Mouse (Mus musculus) spleen, adult 18-20 months (tissue): ENCODE data around the gene Ypel3.
"Not testable (repeated sequence)": the region's sequence is repeated elsewhere in the genome, so short reads cannot be mapped to it uniquely, and the experiment has no call there.

ENCODE experiments used
- DNase-seq, 2 experiments: peaks; one replicate each; pipeline ENCODE4 v3.0.0; 2022; ENCODE audit warnings: mixed read lengths in 2 of 2

Ypel3 gene

DNA sequence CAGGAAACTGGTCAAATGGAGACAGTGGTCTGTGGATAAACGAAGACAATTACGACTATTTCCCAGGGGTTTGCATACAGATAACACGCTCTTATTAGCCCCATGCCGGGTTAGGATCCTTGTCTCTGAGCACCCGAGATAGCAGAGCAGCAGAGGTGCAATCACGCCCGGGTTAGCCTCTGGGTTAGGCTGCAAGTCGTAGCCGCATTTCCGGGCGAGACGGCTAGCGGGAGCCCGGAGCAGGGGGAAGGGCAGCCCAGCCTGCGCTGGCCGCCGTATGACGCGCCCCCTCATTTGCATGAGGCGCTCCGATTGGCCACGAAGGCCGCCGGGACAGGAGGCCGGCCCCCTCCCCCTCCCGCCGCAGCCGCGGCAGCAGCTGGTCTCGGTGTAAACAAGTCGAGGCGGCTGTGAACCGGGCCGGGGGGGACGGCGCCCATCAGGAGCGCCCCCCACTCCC is at the start of gene Ypel3:
Ypel3 (plus strand) TSS at position 358 of the 460 bp plus-strand sequence.
- DNase-seq: peak; percentile 93 to 95

DNA sequence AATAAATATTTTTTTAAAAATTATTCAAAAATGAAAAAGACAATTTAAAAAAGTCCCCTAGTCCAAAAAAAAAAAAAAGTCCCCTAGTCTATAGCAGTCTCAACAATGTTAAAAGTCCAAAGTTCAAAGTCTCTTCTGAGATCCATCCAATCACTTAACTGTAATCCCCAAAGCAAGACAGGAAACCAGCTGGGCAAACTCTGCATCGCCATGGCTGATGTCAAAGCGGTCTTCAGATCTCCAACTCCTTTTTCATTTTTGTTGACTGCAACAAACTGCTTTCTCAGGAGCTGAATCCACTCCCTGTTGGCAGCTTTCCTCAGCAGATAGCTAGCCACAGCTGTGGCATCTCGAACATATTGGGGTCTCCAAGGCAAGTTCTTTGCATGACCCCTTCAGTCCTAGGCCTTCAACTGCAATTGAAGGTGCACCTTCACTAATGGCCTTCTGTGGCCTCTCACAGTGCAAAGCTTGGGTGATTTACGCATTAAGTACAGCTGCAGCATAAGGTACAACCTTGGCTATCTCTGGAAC is 46.4 kb upstream of the Ypel3 start:
- not testable (repeated sequence) for DNase-seq

DNA sequence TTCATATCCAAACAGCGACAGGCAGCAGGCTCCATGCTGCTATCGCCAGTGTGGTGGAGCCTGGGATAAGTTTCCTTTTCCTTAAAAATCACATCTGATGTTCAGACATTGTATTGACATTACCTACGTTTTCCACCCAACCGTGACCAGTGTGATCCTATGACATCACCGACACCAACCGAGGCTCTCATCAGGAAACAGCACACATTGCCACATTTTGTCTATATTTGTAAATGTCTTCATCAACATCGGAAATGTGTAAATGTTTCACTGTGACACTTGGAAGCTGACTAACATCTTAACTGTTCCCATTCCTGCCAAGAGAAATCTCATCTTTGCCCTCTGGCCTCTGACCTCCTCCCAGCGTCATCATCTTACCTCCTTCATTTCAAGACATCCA is 40.6 kb upstream of the Ypel3 start:
- DNase-seq: no peak

DNA sequence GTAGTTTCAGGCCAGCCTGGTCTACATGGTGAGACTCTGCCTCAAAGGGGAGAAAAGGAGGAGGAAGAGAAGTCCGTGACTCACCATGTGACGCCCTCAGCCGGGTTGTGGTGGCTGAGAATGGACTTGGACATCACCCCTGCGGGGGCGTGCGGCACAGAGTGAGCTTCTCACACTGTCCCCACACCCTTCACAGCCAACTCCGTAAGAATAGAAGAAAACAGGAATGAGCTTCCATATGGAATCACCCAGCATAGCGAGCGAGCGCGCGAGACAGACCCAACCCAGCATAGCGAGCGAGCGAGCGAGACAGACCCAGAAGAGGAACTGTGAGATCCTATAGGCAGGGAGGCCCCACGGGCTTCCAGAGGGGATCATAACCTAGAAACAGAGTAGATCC is 37.2 kb upstream of the Ypel3 start:
- no peak for DNase-seq

DNA sequence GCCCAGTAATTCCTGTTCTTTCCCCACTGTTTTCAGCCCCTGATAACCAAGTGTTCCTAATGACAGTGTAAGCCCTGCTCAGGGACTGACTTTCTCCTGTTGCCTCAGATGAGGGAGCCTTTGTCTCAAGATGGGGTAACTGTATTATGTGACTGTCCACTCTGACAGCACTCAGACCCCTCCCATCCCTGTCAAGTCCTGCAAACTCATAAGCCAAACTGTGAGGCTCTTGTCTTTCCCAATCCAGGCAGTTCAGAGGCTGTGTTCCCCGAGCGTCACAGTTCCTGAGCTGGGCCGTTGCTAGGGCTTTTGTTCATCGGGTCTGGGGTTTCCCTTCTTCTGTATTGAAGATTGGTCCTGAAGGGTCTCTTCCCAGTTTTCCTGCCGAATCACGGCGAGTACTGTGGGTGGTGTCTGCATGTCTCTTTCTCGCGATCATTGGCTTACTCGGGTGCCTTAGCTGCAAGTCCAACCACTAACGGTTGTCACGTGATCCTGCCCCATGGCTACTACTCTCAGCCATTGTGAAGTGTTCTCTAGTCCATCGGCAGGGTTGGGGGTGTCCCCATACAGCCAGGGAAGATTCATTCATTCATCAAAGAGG is 36.5 kb upstream of the Ypel3 start:
- no peak for DNase-seq

DNA sequence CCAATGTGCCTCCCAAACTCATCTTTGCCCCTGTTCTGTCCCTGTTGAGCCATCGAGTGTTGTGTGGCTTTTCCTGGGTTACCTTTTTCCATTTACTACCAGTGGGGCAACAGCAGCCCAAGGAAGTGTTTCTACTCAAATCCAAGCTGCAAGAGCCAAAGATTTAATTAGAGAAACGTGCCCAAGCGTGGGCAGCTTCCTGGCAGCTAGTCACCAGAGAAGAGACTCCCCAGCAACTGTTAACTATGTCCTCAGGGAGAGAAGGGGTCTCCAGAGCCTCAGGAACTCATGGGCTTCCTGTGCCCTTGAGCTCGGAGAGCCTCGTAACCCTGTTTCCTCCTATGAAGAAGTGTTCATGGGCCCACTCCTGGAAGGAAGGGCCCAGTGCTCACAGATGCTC is 35.8 kb upstream of the Ypel3 start:
- no peak for DNase-seq

DNA sequence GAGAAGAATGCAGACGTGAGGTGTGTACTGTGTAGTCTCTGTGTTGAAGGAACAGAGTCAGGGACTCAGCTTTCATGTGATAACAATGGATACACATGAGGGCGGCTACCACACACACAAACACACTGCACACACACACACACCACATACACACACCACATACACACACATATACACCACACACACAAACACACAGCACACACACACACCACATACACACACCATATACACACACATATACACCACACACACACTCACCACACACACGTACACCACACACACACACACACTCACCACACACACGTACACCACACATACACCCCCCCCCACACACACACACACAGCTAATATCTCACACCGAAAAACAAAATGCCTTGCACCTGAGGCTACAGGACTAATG is 35.3 kb upstream of the Ypel3 start:
- no peak for DNase-seq

DNA sequence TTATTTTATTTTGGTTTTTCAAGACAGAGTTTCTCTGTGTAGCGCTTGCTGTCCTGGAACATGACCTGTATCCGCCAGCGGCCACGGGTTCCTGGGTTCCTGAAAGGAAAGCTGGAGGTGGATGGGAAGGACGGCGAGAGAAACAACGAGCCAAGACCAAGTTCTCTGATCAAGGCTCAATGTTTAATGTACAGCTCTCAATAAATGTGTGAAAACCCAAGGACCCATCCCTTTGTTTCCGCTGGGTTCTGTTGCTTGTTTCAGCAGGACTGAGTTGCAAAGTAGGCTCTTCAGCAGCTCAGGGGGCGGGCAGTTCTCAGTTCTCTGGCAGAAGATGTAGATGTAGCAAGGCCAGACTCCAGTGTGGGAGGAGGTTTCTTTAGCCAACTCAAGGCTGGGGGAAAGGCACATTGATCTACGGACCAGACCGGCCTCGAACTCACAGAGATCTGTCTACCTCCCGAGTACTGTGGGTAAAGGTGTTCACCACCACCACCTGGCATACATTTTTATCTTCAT is 34.7 kb upstream of the Ypel3 start:
- no peak for DNase-seq

DNA sequence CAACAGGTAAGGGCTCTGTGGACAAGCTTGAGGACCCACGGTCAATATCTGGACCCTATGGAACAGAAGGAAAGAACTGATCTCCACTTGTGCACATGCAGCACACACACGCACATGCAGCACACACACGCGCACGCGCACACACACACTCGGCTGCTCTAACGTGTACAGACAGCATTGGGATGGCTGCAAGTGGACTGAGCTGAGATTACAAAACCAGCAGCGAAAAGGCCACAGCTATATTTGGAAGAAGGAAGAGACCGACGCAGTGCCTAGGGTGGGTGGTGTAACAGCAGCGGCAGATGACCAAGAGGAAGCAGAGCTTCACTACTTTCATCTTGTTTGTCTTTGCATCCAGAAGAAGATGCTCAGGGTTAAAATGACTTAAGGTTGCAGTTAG is 30.7 kb upstream of the Ypel3 start:
- DNase-seq: no peak

DNA sequence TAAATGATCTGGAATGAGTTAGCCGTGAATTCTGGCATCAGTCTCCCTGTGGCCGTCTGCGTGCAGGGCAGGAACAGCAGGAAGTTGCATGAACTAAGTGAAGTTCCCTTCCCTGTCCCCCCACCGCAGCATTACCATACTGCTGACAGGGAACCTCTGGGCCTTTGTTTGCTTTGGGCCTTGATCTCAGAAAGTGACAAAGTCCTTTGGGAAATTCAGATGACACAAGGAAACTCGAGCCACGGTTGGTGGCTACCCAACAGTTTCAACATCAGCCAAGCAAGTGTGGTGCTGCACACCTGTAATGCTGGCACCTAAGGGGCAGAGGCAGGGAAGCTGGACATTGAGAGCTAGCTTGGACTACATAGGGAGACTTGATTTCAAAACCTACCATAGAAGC is 30.0 kb upstream of the Ypel3 start:
- peak in 1 of 2 experiments; percentile 30 for DNase-seq

DNA sequence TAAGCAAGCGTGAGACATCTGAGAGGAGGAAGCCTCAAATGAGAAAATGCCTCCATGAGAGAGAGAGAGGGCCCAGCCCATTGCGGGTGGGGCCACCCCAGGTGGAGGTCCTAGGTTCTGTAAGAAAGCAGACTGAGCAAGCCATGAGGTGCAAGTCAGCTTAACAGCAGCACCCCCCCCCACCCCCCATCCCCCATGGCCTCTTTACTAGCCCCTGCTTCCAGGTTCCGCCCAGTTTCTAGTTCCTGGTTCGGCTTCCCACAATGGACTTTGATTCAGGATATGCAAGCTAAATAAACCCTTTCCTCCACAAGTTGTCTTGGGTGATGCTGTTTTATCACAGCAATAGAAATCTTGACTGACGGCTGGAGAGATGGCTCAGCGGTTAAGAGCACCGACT is 27.9 kb upstream of the Ypel3 start:
- no peak for DNase-seq

DNA sequence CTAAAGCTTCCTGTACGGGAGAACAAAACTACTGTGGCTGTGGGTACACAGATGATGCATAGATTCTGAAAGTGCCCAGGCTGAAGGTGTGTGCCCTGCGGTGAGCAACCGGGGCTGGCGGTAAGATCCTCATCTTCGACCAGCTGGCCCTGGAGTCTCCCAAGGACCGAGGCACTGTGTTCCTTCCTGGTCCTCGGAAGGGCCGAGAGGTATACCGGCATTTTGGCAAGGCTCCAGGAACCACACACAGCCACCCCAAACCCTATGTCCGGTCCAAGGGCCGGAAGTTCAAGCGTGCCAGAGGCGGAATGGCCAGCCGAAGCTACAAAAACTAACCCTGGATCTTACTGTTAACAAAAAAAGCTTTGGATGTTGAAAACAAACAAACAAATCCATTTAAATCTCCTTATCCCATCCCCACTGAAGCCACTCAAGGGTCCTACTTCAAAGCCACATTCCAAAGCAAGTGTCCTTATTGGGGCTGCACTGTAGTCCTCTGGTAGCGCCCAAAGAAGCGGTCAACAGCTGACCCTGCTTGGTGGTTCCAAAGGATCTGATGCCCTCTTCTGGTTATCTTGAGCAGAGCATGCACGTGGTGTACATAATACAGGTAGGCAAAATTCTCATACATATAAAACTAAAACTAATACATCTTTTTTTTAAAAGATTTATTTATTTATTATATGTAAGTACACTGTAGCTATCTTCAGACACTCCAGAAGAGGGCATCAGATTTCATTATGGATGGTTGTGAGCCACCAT is 27.0 kb upstream of the Ypel3 start:
- DNase-seq: no peak

DNA sequence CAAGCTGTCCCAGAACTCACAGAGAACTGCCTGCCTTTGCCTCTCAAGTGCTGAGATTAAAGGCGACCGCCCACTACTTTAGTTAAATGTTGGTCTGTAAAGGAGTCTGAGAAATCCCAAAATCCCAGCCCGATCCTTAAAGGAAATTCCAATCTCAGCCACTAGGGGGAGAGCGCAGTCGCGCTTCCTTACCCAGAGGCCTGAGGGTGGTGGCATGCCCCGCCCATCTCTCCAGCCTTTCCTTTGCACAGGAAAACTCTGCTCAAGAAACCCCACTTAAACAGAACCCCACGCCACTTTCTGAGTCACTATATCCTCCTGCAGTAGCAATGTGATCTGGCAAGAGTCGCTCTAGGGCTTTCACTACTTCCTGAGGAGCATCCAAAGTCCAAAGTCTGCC is 21.9 kb upstream of the Ypel3 start:
- DNase-seq: peak; percentile 37 to 66

DNA sequence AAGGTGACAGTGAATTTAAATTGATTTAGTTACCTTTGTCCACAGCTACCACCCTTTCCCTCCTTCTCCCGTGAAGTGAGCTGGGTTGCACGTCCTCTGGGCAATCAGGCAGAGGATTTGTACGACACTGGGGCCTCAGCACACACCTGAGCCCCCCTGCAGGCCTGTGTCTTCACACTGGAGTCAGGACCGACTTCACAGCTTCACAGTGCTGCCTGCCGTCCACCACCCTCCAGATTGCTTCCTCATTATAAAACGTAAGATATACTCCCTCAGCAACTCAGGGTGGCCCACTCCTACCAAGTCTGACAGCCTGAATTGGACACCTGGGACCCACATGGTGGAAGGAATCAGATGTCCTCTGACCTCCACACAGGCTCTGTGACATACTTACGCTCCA is 18.2 kb upstream of the Ypel3 start:
- no peak for DNase-seq

DNA sequence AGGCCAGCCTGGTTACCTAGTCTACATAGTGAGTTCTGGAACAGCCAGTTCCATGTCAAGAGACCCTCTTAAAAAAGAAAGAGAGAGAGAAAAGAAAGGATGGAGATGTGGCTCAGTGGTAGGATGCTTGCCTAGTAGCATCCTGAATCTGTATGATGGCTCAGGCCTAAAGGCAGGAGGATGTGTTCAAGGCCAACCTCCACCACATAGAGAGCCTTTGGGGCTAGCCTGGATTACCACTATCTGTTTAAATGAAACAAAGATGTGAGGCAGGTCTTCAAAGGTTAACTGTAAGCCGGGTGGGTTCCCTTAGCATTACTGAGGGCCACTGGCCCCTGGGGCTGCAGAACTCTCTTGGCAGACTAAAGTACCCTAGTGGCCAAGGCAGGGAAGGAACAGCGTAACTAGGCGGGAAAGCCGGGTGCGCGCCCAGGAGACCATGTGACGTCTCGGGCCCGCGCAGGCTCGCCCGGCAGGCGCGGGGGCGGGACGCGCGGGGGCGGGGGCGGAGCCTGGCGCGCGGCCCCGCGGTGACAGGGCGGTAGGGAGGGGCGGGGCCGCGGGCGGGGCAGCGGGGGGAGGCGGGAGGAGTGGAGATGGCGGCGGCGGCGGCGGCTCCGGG is 17.6 kb upstream of the Ypel3 start, which contains the start of gene Mapk3:
Mapk3 (plus strand) TSS at position 552 of the 622 bp plus-strand sequence.
- peak; percentile 80 to 86 for DNase-seq

DNA sequence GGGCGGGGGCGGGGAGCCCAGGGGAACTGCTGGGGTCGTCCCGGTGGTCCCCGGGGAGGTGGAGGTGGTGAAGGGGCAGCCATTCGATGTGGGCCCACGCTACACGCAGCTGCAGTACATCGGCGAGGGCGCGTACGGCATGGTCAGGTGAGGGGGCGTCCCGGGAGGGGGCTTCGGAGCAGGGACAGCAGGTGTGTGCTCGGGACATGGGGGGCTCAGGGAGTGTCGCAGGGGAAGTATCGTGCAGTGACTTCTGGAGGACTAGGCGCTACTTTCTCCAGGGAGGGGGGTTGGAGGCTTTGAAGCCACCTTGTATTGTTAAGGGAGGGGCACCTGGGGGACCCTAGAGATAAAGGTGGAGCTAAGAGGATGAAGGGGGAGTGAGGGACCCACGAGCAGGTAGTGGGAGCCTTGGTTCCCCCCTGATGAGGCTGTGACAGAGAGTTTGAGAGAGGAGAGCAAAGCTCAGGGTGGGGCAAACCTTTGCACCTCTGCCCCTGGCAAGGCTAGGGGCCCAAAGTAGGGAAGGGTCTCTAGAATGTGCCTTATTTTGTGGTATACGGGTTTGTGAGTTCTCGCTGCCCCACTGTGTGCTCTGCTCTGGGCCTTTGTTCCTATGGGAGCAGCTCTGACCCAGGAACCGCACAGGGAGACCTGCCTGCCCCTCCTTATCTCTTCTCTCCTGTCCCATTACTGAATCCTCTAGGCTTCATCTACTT is 16.9 kb upstream of the Ypel3 start:
- DNase-seq: peak in 1 of 2 experiments; percentile 13

DNA sequence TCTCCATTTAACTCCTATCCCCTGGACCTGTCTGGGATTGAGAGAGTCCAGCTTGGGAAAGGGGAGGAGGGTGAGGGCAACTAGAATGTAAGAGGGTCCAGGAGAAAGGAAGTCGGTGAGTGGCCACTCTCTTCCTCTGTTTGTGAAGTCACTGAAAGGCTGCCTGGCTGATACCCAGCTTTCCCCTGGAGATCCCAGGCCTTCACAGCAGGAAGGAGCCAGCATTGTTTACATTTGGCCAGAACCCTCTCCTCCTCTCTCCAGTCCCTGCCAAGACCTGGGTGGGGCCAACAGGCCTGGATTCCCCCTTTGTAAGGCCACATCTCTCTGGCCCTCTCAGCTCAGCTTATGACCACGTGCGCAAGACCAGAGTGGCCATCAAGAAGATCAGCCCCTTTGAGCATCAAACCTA is 16.4 kb upstream of the Ypel3 start:
- DNase-seq: peak in 1 of 2 experiments; percentile 20

DNA sequence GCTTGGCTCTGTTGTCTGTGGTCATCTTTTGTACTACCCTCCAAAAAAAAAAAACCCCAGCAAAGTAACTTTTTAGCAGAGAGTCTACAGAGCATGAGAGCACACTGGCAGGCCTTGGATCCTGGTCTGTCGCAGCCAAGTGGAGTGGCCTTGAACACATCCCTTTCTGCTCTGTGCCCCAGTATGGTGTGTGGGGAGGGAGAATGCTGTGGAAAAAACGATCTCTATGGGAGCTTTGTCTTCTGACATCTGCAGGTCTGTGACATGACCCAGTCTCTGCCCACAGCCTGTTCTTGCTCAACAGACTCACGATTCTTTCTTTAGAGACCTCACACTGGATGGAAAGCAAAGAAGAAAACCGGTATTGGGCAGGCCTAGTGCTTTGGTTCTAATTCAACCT is 15.8 kb upstream of the Ypel3 start:
- no peak for DNase-seq

DNA sequence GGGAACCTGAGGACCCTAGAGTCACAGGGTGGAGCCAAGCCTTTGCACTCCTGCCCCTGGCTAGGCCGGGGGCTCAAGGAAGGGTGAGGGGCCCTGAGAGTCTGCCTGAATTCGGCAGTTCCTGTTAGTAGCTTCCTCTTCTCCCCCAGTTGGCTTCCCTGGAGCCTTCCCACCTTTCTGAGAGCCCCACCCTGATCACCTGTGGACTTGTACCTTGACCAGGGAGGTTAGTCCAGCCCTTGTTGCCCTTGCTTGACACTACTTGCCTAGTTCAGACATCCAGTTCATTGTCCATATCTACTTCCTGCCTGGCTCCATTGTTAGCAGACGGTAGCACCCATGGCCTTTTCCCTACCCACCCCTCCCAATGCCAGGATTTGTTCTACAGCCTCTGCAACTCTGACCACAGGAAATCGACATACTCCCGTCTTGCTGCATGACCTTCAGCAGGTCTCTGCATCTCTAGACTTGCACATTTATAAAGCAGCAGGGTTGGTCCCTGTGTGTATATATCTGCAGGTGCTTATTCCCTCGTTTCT is 15.2 kb upstream of the Ypel3 start:
- DNase-seq: no peak

DNA sequence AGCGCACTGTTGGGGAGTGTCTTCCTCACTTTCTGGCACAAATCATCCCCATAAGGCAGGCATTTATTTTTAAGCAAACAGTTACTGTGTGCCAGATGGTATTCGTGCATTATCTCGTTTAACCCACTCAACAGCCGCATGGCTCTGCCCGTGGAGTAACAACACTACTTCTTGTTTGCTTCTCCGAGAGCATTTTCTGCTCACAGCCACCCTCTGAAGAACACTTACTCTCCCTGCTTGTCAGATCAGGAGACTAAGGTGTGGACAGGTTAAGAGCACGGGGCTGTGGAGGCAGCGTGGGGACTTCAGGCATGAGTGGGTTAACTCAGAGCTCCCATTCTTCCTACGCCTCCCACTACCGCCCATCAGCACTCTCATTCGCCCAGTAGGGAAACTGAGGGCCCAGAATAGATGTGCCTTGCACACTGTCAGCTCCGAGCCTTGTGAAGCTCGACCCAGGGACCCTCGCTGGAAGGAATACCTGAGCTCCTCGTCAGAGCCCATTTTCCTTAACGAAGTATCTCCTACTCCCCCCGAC is 14.2 kb upstream of the Ypel3 start:
- no peak for DNase-seq

DNA sequence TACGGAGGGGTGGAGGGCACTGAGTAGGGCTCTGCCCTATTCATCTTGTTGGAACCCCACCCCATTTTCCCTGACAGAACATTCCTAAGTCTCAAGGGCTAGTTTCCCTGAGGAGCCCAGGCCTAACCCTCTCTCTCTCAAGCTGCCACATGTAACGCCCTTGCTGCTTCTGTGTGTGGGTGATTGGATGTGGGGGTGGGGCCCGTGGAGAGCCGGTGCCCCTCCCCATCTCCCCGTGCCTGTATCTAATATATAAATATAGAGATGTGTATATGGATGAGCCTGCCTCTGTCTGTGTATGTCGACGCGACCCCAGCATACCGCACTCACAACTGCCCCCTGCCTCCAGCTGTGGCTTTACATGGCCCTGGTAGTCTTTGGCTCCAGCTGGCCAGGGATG is 11.2 kb upstream of the Ypel3 start:
- no peak for DNase-seq

DNA sequence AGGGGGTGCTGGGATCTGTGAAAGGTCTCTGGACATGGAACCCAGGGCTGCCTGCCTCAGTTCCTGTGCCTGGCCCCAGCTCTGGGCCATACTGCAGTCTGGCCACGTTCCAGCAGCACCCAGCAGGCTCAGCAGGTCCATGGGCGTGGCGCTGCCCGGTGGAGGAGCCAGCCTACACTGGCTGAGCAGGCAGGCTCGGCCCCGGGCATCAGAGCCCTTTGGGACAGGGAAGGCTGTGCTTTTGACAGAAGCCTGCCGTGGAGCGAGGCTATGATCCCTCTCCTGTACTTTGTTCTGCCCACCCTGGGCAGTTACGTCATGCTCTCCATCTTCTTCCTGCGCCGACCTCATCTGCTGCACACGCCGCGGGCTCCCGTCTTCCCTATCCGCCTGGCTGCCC is 10.6 kb upstream of the Ypel3 start, which contains the start of gene Gdpd3:
Gdpd3 (plus strand) TSS at position 134 of the 400 bp plus-strand sequence.
- DNase-seq: no peak
